Mouse (Mus musculus) liver, embryonic 14.5 days (tissue): ENCODE results near the gene Sox6. TPM values are rescaled to one million over a fixed set of nuclear protein-coding genes. Genes with fewer than 3 reads are reported as not detected.

ENCODE experiments used
- ATAC-seq: fragments of 200-750 bp; cut with Nextera tagmentation; 2 replicates; pipeline ENCODE4 v1.8.0; 2017; ENCODE audit warnings: moderate number of reproducible peaks, mild to moderate bottlenecking, moderate library complexity; ENCODE audit not compliant: insufficient read depth
- DNase-seq, 3 experiments: peaks; one replicate each; pipeline ENCODE4 v3.0.0-alpha.2; 2012 to 2013; ENCODE audit warnings: low read depth in 3 of 3, low spot score in 3 of 3
- H3K27ac ChIP-seq: fragments of 300-500 bp; sonication (generic); 2 replicates; pipeline ENCODE4 v1.5.1; 2014; ENCODE audit warnings: moderate library complexity, mild to moderate bottlenecking, control low read depth, inconsistent platforms
- H3K27me3 ChIP-seq: fragments of 300-500 bp; sonication (generic); 2 replicates; pipeline ENCODE4 v1.6.1; 2014; ENCODE audit warnings: mild to moderate bottlenecking, low read length, moderate library complexity; ENCODE audit not compliant: control insufficient read depth, insufficient read depth
- H3K36me3 ChIP-seq: fragments of 300-500 bp; sonication (generic); replicated peaks from 2 replicates; pipeline ENCODE4 v1.6.1; 2014; ENCODE audit warnings: low read depth; ENCODE audit not compliant: control insufficient read depth, insufficient read depth
- H3K4me1 ChIP-seq, 2 experiments: fragments of 200-500 bp in 1 of 2; fragments of 300-500 bp in 1 of 2; sonication (generic) in 1 of 2; replicated peaks; 2 replicates each; pipeline ENCODE4 v1.6.1; 2012 to 2014; ENCODE audit warnings: antibody characterized with exemption in 1 of 2, inconsistent platforms in 1 of 2, low read length in 1 of 2; ENCODE audit not compliant: control insufficient read depth in 2 of 2, insufficient read depth in 2 of 2
- H3K4me2 ChIP-seq: fragments of 300-500 bp; sonication (generic); 2 replicates; pipeline ENCODE4 v1.6.1; 2014; ENCODE audit warnings: low read depth, mild to moderate bottlenecking, control low read depth, moderate library complexity
- H3K4me3 ChIP-seq, 2 experiments: fragments of 200-500 bp in 1 of 2; fragments of 300-500 bp in 1 of 2; sonication (generic) in 1 of 2; 2 replicates each; pipeline ENCODE4 v1.5.1; 2012 to 2014; ENCODE audit warnings: low read depth in 2 of 2, low read length in 2 of 2, mild to moderate bottlenecking in 2 of 2, control low read depth in 1 of 2, inconsistent platforms in 1 of 2, moderate library complexity in 1 of 2; ENCODE audit not compliant: insufficient read depth in 1 of 2
- H3K9ac ChIP-seq: fragments of 300-500 bp; sonication (generic); replicated peaks from 2 replicates; pipeline ENCODE4 v1.6.1; 2014; ENCODE audit warnings: mild to moderate bottlenecking, control low read depth, moderate library complexity
- H3K9me3 ChIP-seq: fragments of 300-500 bp; sonication (generic); 2 replicates; pipeline ENCODE4 v1.6.1; 2016; ENCODE audit warnings: low read length, mixed read lengths; ENCODE audit not compliant: control insufficient read depth
- CTCF ChIP-seq: IDR thresholded peaks from 2 replicates; pipeline ENCODE4 v1.5.1; 2016; ENCODE audit warnings: antibody characterized with exemption, low read depth, control low read depth
- EP300 ChIP-seq: IDR thresholded peaks from 2 replicates; pipeline ENCODE4 v1.6.1; 2016; ENCODE audit warnings: antibody characterized with exemption, low read depth
- WGBS: fragments of 180-500 bp; shearing (Covaris S2); extraction: QIAGEN DNeasy Blood & Tissue Kit; methylation state at CpG from one replicate; pipeline ENCODE4 v1.1.7; 2014; ENCODE audit not compliant: insufficient replicate concordance; 5-methylcytosine and 5-hydroxymethylcytosine counted together
- polyA plus RNA-seq, 2 experiments: library from polyadenylated mRNA; depleted of rRNA in 1 of 2; stranded (reverse) in 1 of 2; unstranded in 1 of 2; fragments of >200 nt; fragmentation: Nextera tagmentation in 1 of 2; extraction: Ambion mirVana in 1 of 2; gene quantifications; 2 replicates each; pipeline versions ENCODE4 v1.2.1 to v1.2.3; 2012 to 2014

Gene Sox6
- polyA plus RNA-seq, 2 experiments: 15.9 to 64.0 TPM

DNA sequence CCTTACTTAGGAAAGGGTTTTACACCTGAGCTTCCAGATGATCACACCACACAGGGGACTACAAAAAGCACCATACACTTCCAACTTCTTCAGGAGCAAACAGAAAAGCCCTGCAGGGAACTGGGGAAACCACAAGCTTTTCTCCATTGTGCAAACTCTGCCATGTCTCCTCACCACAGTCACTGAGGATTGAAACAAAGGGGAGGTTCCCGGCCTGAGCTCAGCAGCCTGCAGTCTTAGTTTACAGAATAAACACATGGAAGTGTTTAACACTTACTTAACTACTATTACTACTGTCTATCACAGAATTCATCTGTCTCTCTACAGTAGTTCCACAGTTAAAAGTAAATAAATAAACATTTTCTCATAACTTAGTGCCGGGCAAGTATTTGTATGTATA is 498.3 kb downstream of the Sox6 start:
- Histone ChIP-seq H3K27ac (no peak overlapping the region), H3K36me3 (peaks cover 51% of the 10 kb centered on the region), H3K9me3 (no peaks in the 10 kb centered on the region), H3K4me3 (no peak overlapping the region), H3K4me2 (no peak overlapping the region), H3K9ac (no peak overlapping the region), H3K4me1 (no peaks in the 10 kb centered on the region), H3K27me3 (no peaks in the 10 kb centered on the region)
- DNase-seq: no peak
- TF ChIP-seq CTCF: no peak
- TF ChIP-seq EP300: no peak
- WGBS: 52% methylated on average over 2 of the region's 2 CpGs
- ATAC-seq: no peak

GRCm38 (mm10) chr7:115539003-115539402 is 499.6 kb downstream of the Sox6 start:
- no peak overlapping the region for H3K9ac ChIP-seq
- TF ChIP-seq EP300 (no peak), CTCF (no peak)
- H3K4me3 ChIP-seq: no peak overlapping the region
- 27% methylated on average over 9 of the region's 9 CpGs for WGBS
- no peaks in the 10 kb centered on the region for H3K9me3 ChIP-seq
- H3K4me2 ChIP-seq: no peak overlapping the region
- peaks cover 48% of the 10 kb centered on the region for H3K36me3 ChIP-seq
- no peaks in the 10 kb centered on the region for H3K27me3 ChIP-seq
- DNase-seq (no peak), ATAC-seq (no peak)
- H3K27ac ChIP-seq: no peak overlapping the region
- no peaks in the 10 kb centered on the region for H3K4me1 ChIP-seq

GRCm38 (mm10) chr7:115537636-115538035 is 501.0 kb downstream of the Sox6 start:
- Histone ChIP-seq H3K27me3 (no peaks in the 10 kb centered on the region), H3K4me1 (no peaks in the 10 kb centered on the region), H3K9ac (no peak overlapping the region), H3K9me3 (no peaks in the 10 kb centered on the region), H3K27ac (no peak overlapping the region), H3K4me3 (no peak overlapping the region), H3K4me2 (no peak overlapping the region), H3K36me3 (peaks cover 36% of the 10 kb centered on the region)
- no peak for TF ChIP-seq CTCF
- ATAC-seq (no peak), DNase-seq (no peak)
- WGBS: 90% methylated on average over 3 of the region's 3 CpGs

- H3K4me3 ChIP-seq: no peak overlapping the region
- peaks cover 25% of the 10 kb centered on the region for H3K36me3 ChIP-seq
- H3K27ac ChIP-seq: no peak overlapping the region
- 83% methylated on average over 3 of the region's 3 CpGs for WGBS
- no peak for ATAC-seq
- no peak for DNase-seq
- no peaks in the 10 kb centered on the region; a peak in 1 of 4 replicates for H3K4me1 ChIP-seq
- H3K4me2 ChIP-seq: no peak overlapping the region
- H3K9ac ChIP-seq: no peak overlapping the region
- TF ChIP-seq EP300 (no peak), CTCF (no peak)
- no peaks in the 10 kb centered on the region for H3K27me3 ChIP-seq
- no peaks in the 10 kb centered on the region for H3K9me3 ChIP-seq
Observed at GRCm38 (mm10) chr7:115536521-115536920, 502.1 kb downstream of the Sox6 start.

DNA sequence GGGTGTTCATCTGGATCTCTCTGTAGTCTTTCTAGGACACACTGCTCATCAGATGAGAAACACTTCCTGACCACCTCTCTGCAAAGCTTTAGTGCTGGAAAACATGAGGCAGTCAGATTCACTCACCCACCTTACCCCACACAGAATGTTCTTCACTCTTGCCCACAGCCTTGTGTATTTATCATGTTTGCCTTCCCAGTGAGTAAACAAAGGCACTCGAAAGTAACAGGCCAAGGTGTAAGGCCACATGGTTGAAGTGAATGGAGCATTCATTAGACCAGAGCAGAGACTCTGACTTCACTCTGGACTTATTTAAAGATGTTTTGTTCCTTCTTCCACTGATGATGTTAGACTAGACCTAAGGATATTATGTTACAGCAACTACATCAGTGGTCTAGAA is 506.7 kb downstream of the Sox6 start:
- no peak overlapping the region for H3K4me3 ChIP-seq
- no peak for DNase-seq
- ATAC-seq: no peak
- H3K9me3 ChIP-seq: no peaks in the 10 kb centered on the region
- no peak overlapping the region for H3K4me2 ChIP-seq
- TF ChIP-seq EP300 (no peak), CTCF (no peak)
- WGBS: 51% methylated on average over 1 of the region's 1 CpGs
- no peaks in the 10 kb centered on the region for H3K27me3 ChIP-seq
- no peaks in the 10 kb centered on the region; the same call in 1 of the 2 replicates for H3K36me3 ChIP-seq
- no peak overlapping the region for H3K9ac ChIP-seq
- H3K4me1 ChIP-seq: no peaks in the 10 kb centered on the region; a peak in 1 of 4 replicates
- H3K27ac ChIP-seq: no peak overlapping the region

GRCm38 (mm10) chr7:115531217-115531616 is 507.4 kb downstream of the Sox6 start:
- TF ChIP-seq CTCF (no peak), EP300 (no peak)
- no peaks in the 10 kb centered on the region; the same call in 1 of the 2 replicates for H3K36me3 ChIP-seq
- no peak overlapping the region for H3K9ac ChIP-seq
- WGBS: 23% methylated on average over 2 of the region's 2 CpGs
- H3K4me2 ChIP-seq: no peak overlapping the region
- no peaks in the 10 kb centered on the region; a peak in 1 of 4 replicates for H3K4me1 ChIP-seq
- DNase-seq (no peak), ATAC-seq (no peak)
- H3K27ac ChIP-seq: no peak overlapping the region
- H3K27me3 ChIP-seq: no peaks in the 10 kb centered on the region
- H3K4me3 ChIP-seq: no peak overlapping the region
- no peaks in the 10 kb centered on the region for H3K9me3 ChIP-seq
